In the genomic region with DNA sequence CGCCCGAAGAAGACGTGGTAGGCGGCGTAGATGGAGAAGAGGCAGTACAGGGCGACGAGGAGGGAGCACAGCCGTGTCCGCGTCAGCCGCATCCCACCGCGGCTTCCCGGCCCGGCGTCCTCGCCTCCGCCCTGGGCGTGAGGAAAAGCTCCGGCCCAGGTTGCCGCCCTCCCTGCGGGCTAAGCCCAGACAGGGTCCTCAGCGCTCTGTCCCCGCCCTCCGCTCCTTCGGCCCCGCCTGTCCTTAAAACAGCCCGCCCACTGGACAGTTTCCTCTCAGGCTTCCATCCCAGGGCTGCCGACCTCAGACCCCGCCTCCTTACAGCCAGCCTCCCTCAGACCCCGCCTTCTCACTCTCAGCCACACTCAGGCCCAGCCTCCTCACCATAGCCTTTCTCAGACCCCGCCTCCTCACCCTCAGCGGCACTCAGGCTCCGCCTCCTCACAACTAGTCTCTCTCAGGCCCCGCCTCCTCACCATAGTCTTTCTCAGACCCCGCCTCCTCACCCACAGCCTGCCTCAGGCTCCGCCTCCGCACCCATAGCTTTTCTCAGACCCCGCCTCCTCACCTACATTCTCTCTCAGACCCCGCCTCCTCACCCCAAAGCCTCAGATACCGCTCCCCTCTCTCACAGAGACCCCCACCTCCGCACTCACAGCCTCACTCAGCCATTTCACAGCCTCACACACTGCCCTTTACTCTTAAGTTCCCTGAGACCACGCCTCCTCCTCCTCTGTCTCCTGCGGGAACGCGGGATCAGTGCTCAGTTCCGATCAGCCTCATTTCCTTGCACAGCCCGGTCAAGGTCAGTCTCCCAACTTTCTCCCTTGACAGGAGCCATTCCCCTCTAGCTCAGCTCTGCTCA, we compare ENCODE assay signal across 7 mouse cellular contexts. TPM values are rescaled to one million over a fixed set of nuclear protein-coding genes. Genes with fewer than 3 reads are reported as not detected.
DNase-seq lines count a peak whose midpoint lies in the region; ATAC-seq and TF ChIP-seq lines count a peak whose summit lies in the region.

A gene (minus strand): TSS at position 392 of the 865 bp plus-strand sequence.

- H3K4me3 ChIP-seq in embryonic facial prominence, embryonic 10.5 days, result peak within 1 kb of the TSS; percentile 84
- H3K4me3 ChIP-seq in intestine, postnatal 0 days (ENCODE audit: low read depth, low read length), result peak within 1 kb of the TSS; percentile 72
- H3K4me3 ChIP-seq in midbrain, embryonic 12.5 days, result peak within 1 kb of the TSS; percentile 80
- peak within 1 kb of the TSS; percentile 93 for H3K4me3 ChIP-seq in small intestine, adult 2 months (ENCODE audit: low read depth, low read length)

- H3K4me2 ChIP-seq in intestine, postnatal 0 days (replicated peaks; ENCODE audit: low read depth), result peak within 1 kb of the TSS; percentile 82
- peak within 1 kb of the TSS; percentile 80 for H3K4me2 ChIP-seq in midbrain, embryonic 12.5 days (replicated peaks)

- peak; percentile 96 for DNase-seq in adrenal gland, postnatal 10 days
- DNase-seq in embryonic facial prominence, embryonic 10.5 days (ENCODE audit: low spot score), result peak; percentile 97
- DNase-seq in gonadal fat pad, adult 2 months (ENCODE audit: low read depth), result peak; percentile 75
- DNase-seq in left cerebral cortex, postnatal 4 days, result peak; percentile 94

- peak within 1 kb of the TSS; percentile 76 for H3K9ac ChIP-seq in intestine, postnatal 0 days (ENCODE audit: low read depth, low read length)
- peak within 1 kb of the TSS; percentile 88 for H3K9ac ChIP-seq in midbrain, embryonic 12.5 days (replicated peaks)

- intact Hi-C loops in left cerebral cortex, postnatal 4 days (cut with DNase I), result no loop called here

- H3K27ac ChIP-seq in embryonic facial prominence, embryonic 10.5 days (replicated peaks), result peak within 1 kb of the TSS; percentile 94
- H3K27ac ChIP-seq in intestine, postnatal 0 days (ENCODE audit: low read depth, low read length), result peak within 1 kb of the TSS; percentile 94
- H3K27ac ChIP-seq in midbrain, embryonic 12.5 days (replicated peaks), result peak within 1 kb of the TSS; percentile 89
- peak within 1 kb of the TSS; percentile 72 for H3K27ac ChIP-seq in small intestine, adult 2 months (ENCODE audit: insufficient read depth, low read depth, low read length)

- no peak for TF ChIP-seq CTCF in intestine, postnatal 0 days (IDR thresholded peaks at IDR 0.05; ENCODE audit: low read depth)
- no peak for TF ChIP-seq CTCF in small intestine, adult 2 months (IDR thresholded peaks at IDR 0.05; ENCODE audit: extremely low read depth, insufficient read length, insufficient replicate concordance, low read depth, low read length)

- WGBS in embryonic facial prominence, embryonic 10.5 days, result under 1% methylated on average over 48 of the region's 48 CpGs
- WGBS in intestine, postnatal 0 days, result under 1% methylated on average over 42 of the region's 48 CpGs
- under 1% methylated on average over 46 of the region's 48 CpGs for WGBS in midbrain, embryonic 12.5 days
- under 1% methylated on average over 47 of the region's 48 CpGs for WGBS in small intestine, adult 2 months

- H3K36me3 ChIP-seq in embryonic facial prominence, embryonic 10.5 days (replicated peaks), result peaks cover 19% of the 10 kb centered on the region
- no peaks in the 10 kb centered on the region for H3K36me3 ChIP-seq in intestine, postnatal 0 days (ENCODE audit: control insufficient read depth, insufficient read depth)
- H3K36me3 ChIP-seq in midbrain, embryonic 12.5 days, result no peaks in the 10 kb centered on the region
- no peaks in the 10 kb centered on the region for H3K36me3 ChIP-seq in small intestine, adult 2 months (ENCODE audit: control insufficient read depth, insufficient read depth, low read length)

- TF ChIP-seq POLR2A in small intestine, adult 2 months (IDR thresholded peaks at IDR 0.05; ENCODE audit: low read depth, low read length), result peak; percentile 80

- H3K9me3 ChIP-seq in embryonic facial prominence, embryonic 10.5 days, result no peaks in the 10 kb centered on the region
- H3K9me3 ChIP-seq in intestine, postnatal 0 days (ENCODE audit: control insufficient read depth), result no peaks in the 10 kb centered on the region
- no peaks in the 10 kb centered on the region for H3K9me3 ChIP-seq in midbrain, embryonic 12.5 days

- no peaks in the 10 kb centered on the region for H3K27me3 ChIP-seq in embryonic facial prominence, embryonic 10.5 days (replicated peaks; ENCODE audit: low read depth, poor library complexity, severe bottlenecking)
- H3K27me3 ChIP-seq in intestine, postnatal 0 days (replicated peaks; ENCODE audit: control insufficient read depth, insufficient read depth, low read length), result no peaks in the 10 kb centered on the region
- H3K27me3 ChIP-seq in midbrain, embryonic 12.5 days, result no peaks in the 10 kb centered on the region
- H3K27me3 ChIP-seq in small intestine, adult 2 months (ENCODE audit: control insufficient read depth, insufficient read depth, low read length), result no peaks in the 10 kb centered on the region

- peaks cover 9% of the 10 kb centered on the region for H3K4me1 ChIP-seq in embryonic facial prominence, embryonic 10.5 days
- peaks cover 3% of the 10 kb centered on the region; the same call in 1 of the 2 replicates for H3K4me1 ChIP-seq in intestine, postnatal 0 days (replicated peaks; ENCODE audit: control insufficient read depth, insufficient read depth, low read length)
- H3K4me1 ChIP-seq in midbrain, embryonic 12.5 days, result peaks cover 8% of the 10 kb centered on the region
- H3K4me1 ChIP-seq in small intestine, adult 2 months (ENCODE audit: control insufficient read depth, insufficient read depth, insufficient read length, low read length), result no peaks in the 10 kb centered on the region; the same call in 1 of the 2 replicates

- peak; percentile 99 for ATAC-seq in intestine, postnatal 0 days
- ATAC-seq in midbrain, embryonic 12.5 days (ENCODE audit: low FRiP score, low read depth), result peak; percentile 98

RNA-seq across cellular contexts. Expression of the gene that starts here (rescaled TPM):
- total RNA-seq in adrenal gland, postnatal 10 days (2021), result 10 to 100 TPM; 52.2 to 54.0 TPM
- 37.7 and 40.0 TPM in 2 replicates for polyA plus RNA-seq in embryonic facial prominence, embryonic 10.5 days (2016; fragmentation: Nextera tagmentation; extraction: Ambion mirVana)
- polyA plus RNA-seq in gonadal fat pad, adult 2 months (2012; rRNA removed), result 8.3 and 8.5 TPM in 2 replicates
- polyA plus RNA-seq in intestine, postnatal 0 days (2015; fragmentation: Nextera tagmentation; extraction: Ambion mirVana), result 45.2 and 47.1 TPM in 2 replicates
- total RNA-seq in left cerebral cortex, postnatal 4 days (2021), result 10 to 100 TPM; 47.5 to 51.9 TPM
- polyA plus RNA-seq in midbrain, embryonic 12.5 days (2016; fragmentation: Nextera tagmentation; extraction: Ambion mirVana), result 31.8 and 32.8 TPM in 2 replicates
- 1.4 and 2.6 TPM in 2 replicates for polyA plus RNA-seq in small intestine, adult 2 months (2012; rRNA removed)

Comparison
In these comparisons a context has a peak if more than half of its experiments do, and no peak if none do; other contexts are left out.
1. Peak in every context shown above with its lines: DNase-seq, ATAC-seq, H3K4me3 ChIP-seq and H3K27ac ChIP-seq.